ENCODE assay signal across 8 mouse cellular contexts in genomic region chr2:120970045-120970539, GRCm38 (mm10). TPM values are rescaled to one million over a fixed set of nuclear protein-coding genes. Genes with fewer than 3 reads are reported as not detected.
DNase-seq lines count a peak whose midpoint lies in the region; ATAC-seq and TF ChIP-seq lines count a peak whose summit lies in the region.

No protein-coding gene starts in this region.

- no peaks in the 10 kb centered on the region for H3K36me3 ChIP-seq in testis, adult 2 months (ENCODE audit: control insufficient read depth, insufficient read depth, low read length)
- H3K36me3 ChIP-seq in forebrain, embryonic 15.5 days: no peaks in the 10 kb centered on the region
- no peaks in the 10 kb centered on the region for H3K36me3 ChIP-seq in limb, embryonic 13.5 days
- no peaks in the 10 kb centered on the region for H3K36me3 ChIP-seq in neural tube, embryonic 14.5 days (ENCODE audit: control insufficient read depth, insufficient read depth, low read length)

- H3K9me3 ChIP-seq in forebrain, embryonic 15.5 days: no peaks in the 10 kb centered on the region
- no peaks in the 10 kb centered on the region for H3K9me3 ChIP-seq in limb, embryonic 13.5 days
- no peaks in the 10 kb centered on the region for H3K9me3 ChIP-seq in neural tube, embryonic 14.5 days (ENCODE audit: control insufficient read depth, low read length)

- H3K27ac ChIP-seq in cerebellum, adult 2 months (ENCODE audit: insufficient read depth, low read length): peak overlapping the region; percentile 86
- peak overlapping the region; percentile 89 for H3K27ac ChIP-seq in testis, adult 2 months (ENCODE audit: control insufficient read depth, insufficient read depth, low read depth, low read length)
- H3K27ac ChIP-seq in forebrain, embryonic 15.5 days (replicated peaks): peak overlapping the region; percentile 78
- peak overlapping the region; percentile 82 for H3K27ac ChIP-seq in limb, embryonic 13.5 days
- H3K27ac ChIP-seq in neural tube, embryonic 14.5 days (ENCODE audit: low read depth, low read length): peak overlapping the region; percentile 80

- 0% methylated on average over 23 of the region's 23 CpGs for WGBS in cerebellum, adult 2 months
- under 1% methylated on average over 23 of the region's 23 CpGs for WGBS in forebrain, embryonic 15.5 days
- under 1% methylated on average over 23 of the region's 23 CpGs for WGBS in limb, embryonic 13.5 days
- under 1% methylated on average over 23 of the region's 23 CpGs for WGBS in neural tube, embryonic 14.5 days

- peak overlapping the region; percentile 77 for H3K4me2 ChIP-seq in forebrain, embryonic 15.5 days (replicated peaks)
- peak overlapping the region; percentile 79 for H3K4me2 ChIP-seq in limb, embryonic 13.5 days (replicated peaks)
- H3K4me2 ChIP-seq in neural tube, embryonic 14.5 days (ENCODE audit: low read depth, low read length): peak overlapping the region; percentile 93

- no peaks in the 10 kb centered on the region for H3K27me3 ChIP-seq in cerebellum, adult 2 months (ENCODE audit: control insufficient read depth, insufficient read depth, low read length)
- no peaks in the 10 kb centered on the region for H3K27me3 ChIP-seq in testis, adult 2 months (ENCODE audit: control insufficient read depth, insufficient read depth, low read length)
- H3K27me3 ChIP-seq in forebrain, embryonic 15.5 days: no peaks in the 10 kb centered on the region
- H3K27me3 ChIP-seq in limb, embryonic 13.5 days: 0 out of 2 replicates have a peak, but pooled peaks cover 4% of the 10 kb centered on the region
- H3K27me3 ChIP-seq in neural tube, embryonic 14.5 days (ENCODE audit: control insufficient read depth, insufficient read depth, low read length): no peaks in the 10 kb centered on the region

- no peak for TF ChIP-seq POLR2A in cerebellum, adult 2 months (IDR thresholded peaks at IDR 0.05; ENCODE audit: borderline replicate concordance, insufficient read depth, low read length)
- TF ChIP-seq POLR2A in testis, adult 2 months (IDR thresholded peaks at IDR 0.05; ENCODE audit: control insufficient read depth, low read depth, low read length): no peak

- H3K9ac ChIP-seq in forebrain, embryonic 15.5 days (replicated peaks): peak overlapping the region; percentile 73
- H3K9ac ChIP-seq in limb, embryonic 13.5 days: peak overlapping the region; percentile 89
- peak overlapping the region; percentile 85 for H3K9ac ChIP-seq in neural tube, embryonic 14.5 days (replicated peaks; ENCODE audit: low read depth, low read length)

- DNase-seq in cerebellum, adult 2 months: peak; percentile 38 to 54
- no peak for DNase-seq in cerebellum, adult 9-11 months
- DNase-seq in testis, postnatal 14 days (ENCODE audit: low spot score): no peak
- DNase-seq in gastrocnemius, postnatal 10 days: no peak

- no peak for TF ChIP-seq CTCF in cerebellum, adult 2 months (IDR thresholded peaks at IDR 0.05; ENCODE audit: borderline replicate concordance, insufficient read depth, low read depth, low read length)
- TF ChIP-seq CTCF in testis, adult 2 months (IDR thresholded peaks at IDR 0.05; ENCODE audit: control insufficient read depth, insufficient read depth, insufficient replicate concordance, low read depth, low read length): no peak

- peak; percentile 81 for ATAC-seq in forebrain, embryonic 15.5 days (replicated peaks)
- peak; percentile 30; the same call in 1 of the 2 replicates for ATAC-seq in limb, embryonic 13.5 days (ENCODE audit: low FRiP score, low read depth)
- peak; percentile 77 for ATAC-seq in neural tube, embryonic 14.5 days (ENCODE audit: low read depth)

- H3K4me1 ChIP-seq in cerebellum, adult 2 months (ENCODE audit: control insufficient read depth, insufficient read depth, low read length): peaks cover 8% of the 10 kb centered on the region; the same call in 1 of the 2 replicates
- H3K4me1 ChIP-seq in testis, adult 2 months (ENCODE audit: control insufficient read depth, insufficient read depth, low read length): peaks cover 2% of the 10 kb centered on the region
- peaks cover 26% of the 10 kb centered on the region for H3K4me1 ChIP-seq in forebrain, embryonic 15.5 days
- peaks cover 9% of the 10 kb centered on the region for H3K4me1 ChIP-seq in limb, embryonic 13.5 days
- peaks cover 12% of the 10 kb centered on the region for H3K4me1 ChIP-seq in neural tube, embryonic 14.5 days (ENCODE audit: control insufficient read depth, insufficient read depth, low read length)

- peak overlapping the region; percentile 97 for H3K4me3 ChIP-seq in cerebellum, adult 2 months (replicated peaks; ENCODE audit: insufficient read depth, low read depth, low read length)
- H3K4me3 ChIP-seq in testis, adult 2 months (ENCODE audit: control insufficient read depth, low read depth, low read length): peak overlapping the region; percentile 96
- peak overlapping the region; percentile 63 for H3K4me3 ChIP-seq in forebrain, embryonic 15.5 days
- peak overlapping the region; percentile 80 for H3K4me3 ChIP-seq in limb, embryonic 13.5 days
- H3K4me3 ChIP-seq in neural tube, embryonic 14.5 days (ENCODE audit: low read depth, low read length): peak overlapping the region; percentile 71

RNA-seq across cellular contexts. Expression of gene Ubr1, which starts 0.4 kb away (rescaled TPM):
- 24.2 and 32.4 TPM in 2 replicates for polyA plus RNA-seq in cerebellum, adult 2 months (2012; rRNA removed)
- 12.6 and 16.4 TPM in 2 replicates for polyA plus RNA-seq in testis, adult 2 months (2012; rRNA removed)
- polyA plus RNA-seq in forebrain, embryonic 15.5 days (2015; fragmentation: Nextera tagmentation; extraction: Ambion mirVana): 34.6 and 35.3 TPM in 2 replicates
- polyA plus RNA-seq in limb, embryonic 13.5 days (2015; fragmentation: Nextera tagmentation; extraction: Ambion mirVana): 32.4 and 35.4 TPM in 2 replicates
- polyA plus RNA-seq in neural tube, embryonic 14.5 days (2014; fragmentation: Nextera tagmentation; extraction: Ambion mirVana): 33.3 and 37.9 TPM in 2 replicates
- total RNA-seq in gastrocnemius, postnatal 10 days (2021): 10 to 100 TPM; 20.0 to 22.0 TPM

RNA-seq across cellular contexts. Expression of gene Tmem62, which starts 6.7 kb away (rescaled TPM):
- polyA plus RNA-seq in cerebellum, adult 2 months (2012; rRNA removed): 68.0 and 73.6 TPM in 2 replicates
- 2.2 and 3.6 TPM in 2 replicates for polyA plus RNA-seq in testis, adult 2 months (2012; rRNA removed)
- polyA plus RNA-seq in forebrain, embryonic 15.5 days (2015; fragmentation: Nextera tagmentation; extraction: Ambion mirVana): 7.9 and 8.1 TPM in 2 replicates
- polyA plus RNA-seq in limb, embryonic 13.5 days (2015; fragmentation: Nextera tagmentation; extraction: Ambion mirVana): 1.8 and 2.1 TPM in 2 replicates
- 22.1 and 22.6 TPM in 2 replicates for polyA plus RNA-seq in neural tube, embryonic 14.5 days (2014; fragmentation: Nextera tagmentation; extraction: Ambion mirVana)
- 1 to 10 TPM; 2.8 to 4.0 TPM for total RNA-seq in gastrocnemius, postnatal 10 days (2021)

RNA-seq across cellular contexts. Expression of gene Ccndbp1, which starts 38.1 kb away (rescaled TPM):
- polyA plus RNA-seq in cerebellum, adult 2 months (2012; rRNA removed): 155 and 179 TPM in 2 replicates
- polyA plus RNA-seq in testis, adult 2 months (2012; rRNA removed): 11.0 and 11.7 TPM in 2 replicates
- polyA plus RNA-seq in forebrain, embryonic 15.5 days (2015; fragmentation: Nextera tagmentation; extraction: Ambion mirVana): 78.4 and 80.9 TPM in 2 replicates
- 39.3 and 42.0 TPM in 2 replicates for polyA plus RNA-seq in limb, embryonic 13.5 days (2015; fragmentation: Nextera tagmentation; extraction: Ambion mirVana)
- polyA plus RNA-seq in neural tube, embryonic 14.5 days (2014; fragmentation: Nextera tagmentation; extraction: Ambion mirVana): 94.2 and 98.9 TPM in 2 replicates
- 10 to 100 TPM; 17.3 to 19.9 TPM for total RNA-seq in gastrocnemius, postnatal 10 days (2021)

Comparison
In these comparisons a context has a peak if more than half of its experiments do, and no peak if none do; other contexts are left out.
1. DNase-seq: peak in cerebellum, adult 2 months (2 of 2); none in cerebellum, adult 9-11 months (single experiment), testis, postnatal 14 days (single experiment) and gastrocnemius, postnatal 10 days (single experiment).
2. ATAC-seq: peak in every context shown above with its lines; median percentile 81 in forebrain, embryonic 15.5 days; 77 in neural tube, embryonic 14.5 days; 30 in limb, embryonic 13.5 days.
3. Peak in every context shown above with its lines, with median percentiles within 50 percentile points of each other: H3K27ac ChIP-seq, H3K4me3 ChIP-seq, H3K4me2 ChIP-seq and H3K9ac ChIP-seq.